Mouse (Mus musculus) A20 (cell line): Measurements from ENCODE around the gene Fam19a2.

ENCODE experiments used
- DNase-seq: peaks from one replicate; pipeline ENCODE4 v3.0.0-alpha.2; 2011; ENCODE audit warnings: low read depth, low spot score

The Fam19a2 gene

DNA sequence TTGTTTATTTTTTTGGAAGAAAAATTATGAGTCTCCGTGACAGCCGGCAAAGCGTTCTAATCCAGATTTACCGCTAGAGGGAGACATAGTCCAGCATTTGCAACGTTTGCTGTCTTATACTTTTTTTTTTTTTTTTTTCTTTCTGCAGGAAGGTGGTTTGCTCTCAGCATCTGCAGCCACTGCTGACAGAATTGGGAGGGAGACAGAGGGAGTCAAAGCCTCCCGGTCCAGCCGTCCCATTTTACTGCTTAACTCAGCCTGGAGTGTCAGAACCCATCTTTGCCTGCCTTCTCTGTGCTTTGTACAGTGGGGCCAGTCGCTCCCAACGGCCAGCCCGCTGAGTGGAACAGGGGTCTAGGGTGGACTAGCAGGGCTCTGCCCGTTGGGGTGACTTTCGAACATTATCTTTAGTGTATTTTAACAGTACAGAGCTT, at the start of gene Fam19a2:
Fam19a2 (plus strand) TSS at position 121 of the 434 bp plus-strand sequence.
- DNase-seq = peak; percentile 57

DNA sequence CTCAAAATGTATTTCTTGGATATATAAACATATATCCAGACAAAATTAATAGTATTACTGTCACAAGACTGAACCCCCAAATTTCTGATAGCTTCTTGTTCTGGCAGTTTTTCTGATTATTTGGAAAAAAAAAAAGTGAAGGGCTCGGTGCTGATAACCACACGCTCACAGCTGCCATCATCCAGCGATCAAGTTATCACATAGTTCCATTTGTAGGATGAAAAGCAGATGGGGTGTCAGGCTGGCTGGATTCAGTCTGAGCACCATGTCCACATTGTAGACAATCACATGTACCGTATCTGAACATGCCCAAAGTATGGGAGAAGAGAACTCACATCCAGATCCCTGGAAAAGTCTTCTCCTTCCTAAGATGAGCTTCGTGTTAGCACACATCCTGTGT, 41.0 kb upstream of the Fam19a2 start:
- no peak for DNase-seq

DNA sequence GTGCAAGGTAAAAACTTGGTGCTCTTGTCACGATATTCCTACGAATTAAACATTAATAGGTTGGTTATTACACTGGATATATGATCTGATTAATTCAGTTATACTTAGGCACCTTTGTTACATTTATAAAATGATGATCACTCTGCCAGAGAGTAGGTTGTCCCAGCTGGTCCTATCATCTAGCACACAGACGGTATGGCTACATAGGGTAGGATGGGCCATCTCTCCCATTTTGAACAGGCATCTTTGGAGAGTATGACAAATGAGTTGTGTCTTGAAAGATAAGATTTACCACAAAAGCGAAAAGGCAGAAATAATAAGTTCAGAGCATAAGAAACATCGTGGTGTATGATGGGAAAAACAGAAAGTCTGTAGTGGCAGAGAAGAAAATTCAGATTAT, 34.4 kb upstream of the Fam19a2 start:
- no peak for DNase-seq

DNA sequence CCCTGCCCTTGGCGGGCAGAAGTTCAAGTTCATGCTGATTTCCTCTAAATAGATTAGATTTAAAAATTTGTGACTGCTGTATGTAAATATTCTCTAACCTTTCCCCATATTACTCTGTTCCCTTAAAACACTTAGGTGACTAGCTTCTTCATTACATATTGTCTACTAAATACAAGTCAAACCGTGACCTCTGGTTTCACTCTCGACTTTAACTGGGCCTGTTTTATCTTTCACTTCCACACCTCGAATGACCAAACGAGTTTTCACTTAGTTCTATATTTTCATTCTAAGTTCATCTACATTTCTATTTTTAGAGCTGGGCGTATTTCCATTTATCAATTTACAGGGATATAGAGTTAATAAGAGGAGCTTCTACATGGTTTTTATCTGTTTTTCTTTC, 15.7 kb upstream of the Fam19a2 start:
- DNase-seq = no peak

DNA sequence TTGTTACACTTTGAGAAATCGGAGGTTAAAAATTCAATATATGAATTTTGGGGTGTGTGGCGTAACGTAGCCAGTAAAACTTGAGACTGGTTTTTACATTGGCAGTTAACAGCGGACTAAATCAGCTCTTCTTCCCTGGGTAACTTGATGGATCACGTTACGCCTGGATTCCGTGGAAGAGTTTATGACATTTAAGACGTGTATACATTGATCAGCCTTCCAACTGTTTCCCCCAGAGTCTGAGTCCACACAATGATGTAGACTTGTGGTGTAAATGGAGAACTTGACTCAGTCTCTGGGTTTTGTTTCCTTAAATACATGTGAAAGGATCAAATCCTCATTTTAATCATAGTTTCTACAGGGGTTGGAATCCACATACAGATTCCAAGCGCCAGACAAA, 11.9 kb upstream of the Fam19a2 start:
- no peak for DNase-seq

DNA sequence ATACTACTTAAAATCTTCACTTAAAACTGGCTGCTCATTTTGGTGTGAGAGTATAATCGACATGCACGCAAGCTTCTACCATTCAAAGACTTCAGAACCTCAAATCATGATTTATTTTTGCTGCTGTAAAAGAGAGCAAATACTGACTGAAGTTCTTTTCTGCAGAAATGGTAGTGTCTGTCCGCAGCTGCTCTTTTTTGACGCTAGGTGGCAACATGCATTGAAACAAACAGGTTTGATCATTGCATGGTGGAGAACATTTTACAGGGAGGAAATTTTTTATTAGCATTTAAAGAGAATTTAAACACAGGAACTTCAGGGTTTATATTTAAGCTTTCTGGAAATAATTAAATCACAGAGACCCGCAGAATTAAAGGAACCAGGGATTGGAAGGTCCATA, 9.5 kb upstream of the Fam19a2 start:
- peak; percentile 34 for DNase-seq

DNA sequence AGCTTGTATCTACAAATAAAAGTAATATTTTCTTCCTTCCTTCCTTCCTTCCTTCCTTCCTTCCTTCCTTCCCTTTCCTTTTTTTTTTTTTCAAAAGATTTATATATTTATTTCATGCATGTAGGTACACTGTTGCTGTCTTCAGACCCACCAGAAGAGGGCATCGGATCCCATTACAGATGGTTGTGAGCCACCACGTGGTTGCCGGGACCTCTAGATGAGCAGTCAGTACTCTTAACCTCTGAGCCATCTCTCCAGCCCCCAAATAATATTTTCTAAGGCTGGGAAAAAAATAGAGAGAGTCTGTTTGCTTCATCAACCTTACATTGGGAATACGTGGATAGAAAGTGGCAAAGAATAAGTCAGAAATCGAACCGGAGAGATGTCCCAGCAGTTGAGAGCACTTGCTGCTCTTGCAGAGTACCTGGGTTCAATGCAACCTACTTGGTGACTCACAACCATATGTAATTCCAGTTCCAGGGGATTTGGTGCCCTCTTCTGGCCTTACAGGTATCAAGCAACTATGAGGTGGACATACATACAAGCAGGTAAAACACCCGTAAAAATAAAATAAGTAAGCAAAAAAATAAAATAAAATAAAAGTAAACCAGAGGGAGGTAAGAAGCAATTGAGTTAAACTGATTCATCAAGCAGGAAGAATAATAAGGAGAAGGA, 8.0 kb upstream of the Fam19a2 start:
- DNase-seq = peak; percentile 32

DNA sequence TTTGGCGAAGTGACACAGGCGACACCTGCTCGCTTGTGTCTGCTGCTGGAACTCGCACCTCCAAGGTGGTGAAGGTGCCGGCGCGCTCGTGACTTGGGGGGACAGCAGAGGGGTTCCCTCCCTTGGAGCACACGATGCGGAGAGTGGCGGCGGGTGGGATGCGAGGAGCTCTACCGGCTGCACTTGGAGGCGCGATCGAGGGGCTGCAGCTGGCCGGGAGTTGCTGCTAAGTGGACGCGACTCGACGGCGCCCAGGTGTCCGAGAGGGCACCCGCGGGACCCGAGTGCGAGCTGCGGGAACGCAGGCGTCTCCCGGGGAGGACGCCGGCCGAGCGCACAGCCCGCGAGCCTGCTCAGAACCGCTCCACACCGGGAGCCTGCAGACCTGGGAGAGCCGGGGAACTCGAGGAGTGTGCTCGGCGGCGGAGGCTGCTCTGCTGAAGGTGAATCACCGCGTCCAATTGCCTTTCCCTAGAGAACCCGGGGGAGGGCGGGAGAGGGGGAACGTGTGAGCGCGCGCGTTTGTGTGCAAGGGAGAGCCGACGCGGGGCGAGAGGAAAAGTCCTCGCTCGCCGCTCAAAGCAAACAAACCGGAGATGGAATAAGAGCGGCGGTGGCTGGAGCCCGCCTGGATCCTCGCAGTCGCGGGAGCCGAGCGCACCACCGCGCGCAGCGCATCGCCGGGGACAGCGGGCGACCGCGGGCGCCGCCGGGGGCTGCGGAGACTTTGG, 830 bp downstream of the Fam19a2 start:
- no peak for DNase-seq

DNA sequence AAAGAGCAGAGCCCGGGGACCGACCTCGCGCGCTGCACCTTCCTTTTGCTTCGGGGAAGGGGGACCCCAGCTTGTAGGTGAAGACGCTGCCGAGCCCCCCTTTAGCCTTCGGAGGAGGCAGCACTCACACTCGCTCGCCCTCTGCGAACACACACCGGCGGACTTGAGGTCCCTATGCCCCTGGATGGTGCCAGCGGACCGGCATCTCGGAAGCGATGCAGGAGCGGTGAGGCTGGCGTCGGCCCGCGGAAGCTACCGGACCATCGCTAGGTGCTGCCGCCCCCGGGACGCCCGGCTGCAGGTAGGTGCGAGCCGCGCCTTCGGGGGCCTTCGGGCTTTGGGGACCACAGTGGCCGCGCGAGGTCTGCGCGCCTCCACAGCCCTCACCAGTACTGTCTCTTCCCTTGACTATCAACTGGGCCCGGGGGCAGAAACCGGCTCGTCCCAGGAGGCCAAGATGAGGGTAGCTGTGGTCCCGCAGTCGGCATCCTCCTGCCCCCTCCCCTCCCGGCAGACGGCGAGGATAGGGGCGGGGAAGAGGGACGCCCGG, 1.5 kb downstream of the Fam19a2 start:
- DNase-seq = no peak

DNA sequence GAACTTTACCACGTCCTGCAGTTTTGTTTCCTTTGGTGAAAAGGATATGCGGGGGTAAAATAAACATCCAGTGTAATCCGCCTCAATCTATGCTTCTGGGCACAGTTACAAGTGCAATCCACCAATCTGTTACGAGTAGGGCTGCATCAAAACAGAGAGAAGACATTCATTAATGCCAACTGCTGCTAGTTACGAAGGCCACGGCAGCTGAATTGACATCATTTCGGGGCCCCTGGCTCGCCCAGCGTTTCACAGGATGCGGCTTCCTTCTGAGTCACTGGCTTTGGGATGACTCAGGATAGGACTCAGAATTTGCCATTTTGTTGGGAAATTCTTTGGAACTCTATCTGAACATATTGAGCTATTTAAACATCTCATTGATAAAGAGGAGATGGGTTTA, 4.8 kb downstream of the Fam19a2 start:
- no peak for DNase-seq

DNA sequence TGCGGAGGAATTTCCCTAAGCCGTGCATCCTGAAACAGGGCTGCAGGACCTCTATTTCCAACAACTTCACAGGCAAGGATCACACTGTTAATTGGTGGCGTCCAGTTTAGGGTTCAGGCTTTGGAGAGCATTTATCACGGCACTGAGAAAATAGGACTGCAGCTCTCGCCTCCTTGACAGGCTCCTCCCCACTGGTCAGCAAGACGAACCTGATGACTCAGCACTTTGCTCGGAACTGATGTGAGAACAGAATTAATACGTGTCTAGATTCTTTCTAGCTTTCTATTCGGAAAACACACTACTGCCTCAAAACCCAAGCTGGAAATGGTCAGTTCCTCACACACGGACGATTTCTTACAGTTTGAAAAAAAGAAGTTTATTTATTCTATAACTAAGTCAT, 10.8 kb downstream of the Fam19a2 start:
- no peak for DNase-seq

DNA sequence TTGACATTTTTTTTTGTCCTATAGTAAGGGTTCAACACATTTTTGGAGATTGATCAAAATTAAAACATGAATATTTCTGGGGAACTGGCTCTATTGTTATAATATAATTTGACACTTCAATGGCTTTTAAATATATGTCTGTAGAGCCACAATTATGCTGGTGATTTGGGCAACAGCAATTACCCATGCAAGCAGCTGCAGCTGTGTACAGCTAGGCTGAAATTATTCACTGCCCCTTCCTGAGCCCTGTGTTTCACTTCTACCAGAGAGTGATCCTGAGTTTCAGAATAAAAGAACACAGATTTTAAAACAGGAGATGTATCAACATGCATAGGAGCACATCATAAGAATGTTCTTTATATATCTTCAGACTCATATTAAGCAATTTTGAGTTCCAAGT, 43.5 kb downstream of the Fam19a2 start:
- no peak for DNase-seq

DNA sequence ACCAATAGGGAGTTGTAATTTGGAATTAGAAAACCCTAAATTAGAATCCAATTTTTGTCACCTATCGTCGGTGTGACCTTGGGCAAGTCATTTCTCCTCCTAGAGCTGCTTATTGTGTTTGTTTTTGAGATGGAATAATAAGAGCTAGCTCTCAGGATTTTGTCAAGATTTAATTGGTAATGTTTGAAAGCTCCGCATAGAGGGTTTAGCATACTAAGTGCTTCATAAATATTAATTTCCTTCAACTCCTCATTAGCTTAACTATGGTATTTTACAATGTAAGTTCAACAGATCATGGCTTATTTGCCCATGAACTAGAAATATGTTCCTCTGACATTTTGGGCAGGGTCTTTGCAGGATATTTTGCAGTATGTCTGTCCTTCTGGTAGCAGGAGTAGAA, 62.5 kb downstream of the Fam19a2 start:
- DNase-seq = no peak

DNA sequence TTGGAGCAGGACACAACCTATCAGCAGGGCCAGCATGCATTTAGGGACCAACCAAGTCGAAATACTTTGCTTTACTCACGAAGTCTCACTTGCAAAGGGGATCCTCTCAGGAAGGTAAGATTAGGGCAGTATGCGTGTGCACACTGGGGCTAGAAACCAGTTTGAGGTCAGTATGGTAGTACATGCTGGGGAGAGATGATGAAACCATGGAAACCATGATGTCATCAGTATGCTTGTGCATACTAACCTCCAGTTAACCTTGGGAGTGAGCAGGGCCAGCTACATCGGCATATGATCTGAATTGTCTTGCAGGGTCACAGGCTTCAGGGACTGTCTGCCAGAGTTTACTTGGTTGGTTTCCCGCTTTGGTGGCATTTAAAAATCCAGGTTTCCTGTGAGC, 77.5 kb downstream of the Fam19a2 start:
- no peak for DNase-seq

DNA sequence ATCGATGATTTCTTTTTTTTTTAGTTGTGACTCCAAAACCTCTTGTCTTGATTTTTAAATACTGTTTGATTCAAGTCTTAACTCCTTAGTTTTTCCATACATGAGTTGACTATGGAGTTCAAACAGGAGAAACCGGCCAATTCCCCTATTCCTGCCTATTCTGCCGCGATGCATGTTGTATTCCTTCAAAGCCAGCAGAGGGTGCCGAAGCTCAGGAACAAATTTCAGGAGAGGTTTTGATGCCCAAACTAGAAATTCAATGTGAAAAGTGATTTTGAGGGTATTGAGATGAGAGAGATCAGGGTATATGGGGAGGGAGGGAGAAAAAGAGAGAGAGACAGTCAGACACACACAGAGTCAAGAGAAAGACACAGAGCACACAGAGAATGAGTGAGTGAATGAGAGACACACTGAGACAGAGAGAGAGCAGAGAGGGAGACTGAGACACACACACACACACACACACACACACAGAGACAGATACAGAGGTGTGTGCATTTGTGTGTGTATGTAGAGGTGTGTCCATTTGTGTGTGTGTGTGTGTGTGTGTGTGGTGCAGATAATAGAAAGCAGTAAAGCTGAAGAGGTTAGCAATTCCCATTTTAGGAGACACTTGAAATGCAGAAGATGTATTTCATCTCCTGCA, 78.9 kb downstream of the Fam19a2 start:
- no peak for DNase-seq

DNA sequence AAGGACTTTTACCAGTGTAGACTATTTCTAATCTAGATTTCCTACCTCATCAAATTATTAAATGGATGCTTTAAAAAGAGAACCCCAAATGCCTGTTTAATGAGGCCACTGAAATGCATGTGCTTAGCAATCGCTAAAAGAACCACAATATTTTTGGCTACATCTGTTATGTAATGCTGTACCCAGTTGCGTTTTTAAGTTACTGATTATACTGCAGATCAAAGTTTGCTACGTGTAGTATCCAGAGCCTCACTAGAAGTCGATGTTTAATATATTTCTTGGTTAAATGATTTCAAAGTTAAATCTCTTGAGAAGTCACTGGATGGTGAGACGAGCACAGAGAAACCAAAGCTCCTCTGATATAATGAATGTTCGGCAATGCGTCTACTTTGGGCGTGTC, 82.5 kb downstream of the Fam19a2 start:
- DNase-seq = no peak

DNA sequence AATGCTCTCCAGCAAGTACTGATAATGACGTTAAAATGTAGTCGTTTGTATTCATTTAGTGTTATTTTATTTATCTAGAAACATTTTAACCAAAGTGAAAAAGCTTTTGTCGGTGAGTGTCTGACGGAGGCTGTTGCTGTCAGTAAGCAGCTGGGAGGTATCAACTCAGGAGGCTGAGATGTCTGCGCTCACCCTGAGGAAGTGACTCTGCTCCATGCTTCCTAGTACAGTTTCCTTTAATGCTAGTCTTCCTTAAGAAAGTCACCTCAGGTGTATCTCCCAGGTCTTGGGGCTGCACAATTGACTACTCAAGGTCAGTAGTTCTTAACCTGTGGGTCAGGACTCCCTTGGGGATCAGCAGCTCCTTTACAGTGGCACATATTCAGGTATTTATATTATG, 89.9 kb downstream of the Fam19a2 start:
- no peak for DNase-seq

DNA sequence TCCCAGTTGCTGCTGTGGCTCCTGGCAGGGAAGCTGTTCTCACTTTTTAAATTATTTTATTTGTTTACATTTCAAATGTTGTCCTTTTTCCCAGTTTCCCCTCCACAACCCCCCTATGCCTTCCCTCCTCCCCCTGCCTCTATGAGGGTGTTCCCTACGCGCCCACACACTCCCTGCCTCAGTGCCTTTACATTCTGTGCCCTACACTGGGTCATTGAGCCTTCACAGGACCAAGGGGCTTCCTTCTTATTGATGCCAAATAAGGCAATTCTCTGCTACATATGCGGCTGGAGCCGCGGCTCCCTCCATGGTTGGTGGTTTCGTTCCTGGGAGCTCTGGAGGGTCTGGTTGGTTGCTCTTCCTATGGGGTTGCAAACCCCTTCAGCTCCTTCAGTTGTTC, 93.2 kb downstream of the Fam19a2 start:
- no peak for DNase-seq

DNA sequence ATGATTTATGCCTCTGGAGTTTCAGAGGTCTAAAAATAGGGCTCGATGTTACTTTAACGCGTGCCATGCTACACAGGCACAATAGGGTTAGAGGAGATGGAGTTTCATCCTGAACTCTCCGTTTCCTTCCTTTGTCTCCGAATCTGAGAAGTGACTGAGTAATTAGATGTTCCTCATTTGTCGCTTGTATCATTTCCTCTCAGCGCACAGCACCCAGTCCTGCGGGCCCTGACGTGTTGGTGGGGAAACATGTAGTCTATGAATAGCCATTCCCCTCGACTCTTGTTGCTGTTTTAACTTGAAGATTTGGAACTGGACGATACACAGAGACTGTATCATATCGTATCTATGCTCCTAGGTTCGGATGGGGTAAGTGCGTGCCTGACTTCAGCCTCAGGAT, 96.7 kb downstream of the Fam19a2 start:
- DNase-seq = no peak

DNA sequence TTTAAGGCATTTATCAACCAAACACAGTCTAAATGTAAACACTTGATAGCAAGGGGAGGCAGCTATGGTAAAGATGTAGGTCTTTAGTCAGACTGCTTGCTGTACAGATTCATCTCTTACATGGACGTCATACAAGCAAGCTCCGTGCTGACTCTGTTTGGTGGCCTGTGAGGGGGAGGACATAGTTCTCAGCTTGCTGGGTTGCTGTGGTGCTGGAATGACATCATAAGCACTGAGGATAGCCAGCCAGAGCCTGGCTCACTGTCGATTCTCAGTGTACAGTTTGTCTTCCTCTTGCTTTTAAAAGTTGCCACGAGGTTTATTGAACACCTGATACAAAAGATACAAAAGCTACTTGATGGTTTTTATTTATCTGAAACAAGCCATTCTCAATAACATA, 100.8 kb downstream of the Fam19a2 start:
- no peak for DNase-seq

DNA sequence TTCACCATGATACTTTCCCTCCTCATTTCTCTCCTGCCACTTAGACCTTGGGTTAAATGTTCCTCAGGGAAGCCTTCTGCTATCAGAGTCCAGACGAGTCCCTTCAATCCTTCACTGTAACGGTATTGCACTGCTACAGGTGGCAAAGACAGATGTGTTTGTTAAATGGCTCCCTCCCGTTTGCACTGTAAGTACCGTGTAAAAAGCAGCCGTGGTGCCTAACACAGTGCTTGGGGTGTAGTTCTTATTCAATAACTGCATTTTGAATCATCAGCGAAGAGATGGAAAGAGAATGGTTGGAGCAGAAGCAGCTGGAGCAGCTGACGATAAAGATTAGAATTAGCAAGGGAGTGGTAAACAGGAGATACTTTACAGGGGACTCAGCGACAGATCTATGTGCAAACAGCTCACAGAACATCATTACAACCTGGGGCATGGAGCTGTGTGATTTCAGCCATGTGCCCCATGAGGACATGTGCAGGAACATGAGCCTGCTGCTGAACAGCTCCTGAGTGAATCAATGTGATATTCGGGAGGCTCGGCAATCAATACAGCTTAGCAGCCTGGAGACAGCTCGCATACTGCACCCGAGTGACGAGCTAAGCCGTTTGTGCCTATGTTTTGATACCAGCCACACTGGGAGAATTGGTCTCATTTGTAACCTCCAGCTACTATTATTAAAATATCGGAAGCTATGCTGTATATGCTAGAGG, 103.5 kb downstream of the Fam19a2 start:
- DNase-seq = no peak

DNA sequence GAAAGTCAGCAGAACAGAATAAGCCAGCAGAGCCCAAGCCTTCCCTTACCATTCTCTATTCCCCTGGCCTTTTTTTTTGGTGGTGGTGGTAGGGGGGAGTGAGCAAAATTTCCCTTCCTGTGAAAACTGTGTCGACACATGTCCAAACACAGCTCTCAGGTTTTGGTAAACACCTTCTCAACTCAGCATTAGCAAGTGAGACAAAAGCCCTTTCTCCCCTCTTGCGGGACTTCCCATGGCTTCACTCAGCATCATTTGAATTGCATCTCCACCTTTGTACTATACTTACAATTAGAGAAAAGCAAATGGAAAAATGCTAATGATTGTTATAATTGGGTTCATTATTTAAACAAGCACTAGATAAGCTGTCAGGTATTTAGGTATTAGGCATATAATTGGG, 119.5 kb downstream of the Fam19a2 start:
- no peak for DNase-seq
